Mouse (Mus musculus): ENCODE measurements around the gene Xntrpc.
"Not testable (repeated sequence)": the region's sequence is repeated elsewhere in the genome, so short reads cannot be mapped to it uniquely, and the experiment has no call there.

The Xntrpc gene

DNA sequence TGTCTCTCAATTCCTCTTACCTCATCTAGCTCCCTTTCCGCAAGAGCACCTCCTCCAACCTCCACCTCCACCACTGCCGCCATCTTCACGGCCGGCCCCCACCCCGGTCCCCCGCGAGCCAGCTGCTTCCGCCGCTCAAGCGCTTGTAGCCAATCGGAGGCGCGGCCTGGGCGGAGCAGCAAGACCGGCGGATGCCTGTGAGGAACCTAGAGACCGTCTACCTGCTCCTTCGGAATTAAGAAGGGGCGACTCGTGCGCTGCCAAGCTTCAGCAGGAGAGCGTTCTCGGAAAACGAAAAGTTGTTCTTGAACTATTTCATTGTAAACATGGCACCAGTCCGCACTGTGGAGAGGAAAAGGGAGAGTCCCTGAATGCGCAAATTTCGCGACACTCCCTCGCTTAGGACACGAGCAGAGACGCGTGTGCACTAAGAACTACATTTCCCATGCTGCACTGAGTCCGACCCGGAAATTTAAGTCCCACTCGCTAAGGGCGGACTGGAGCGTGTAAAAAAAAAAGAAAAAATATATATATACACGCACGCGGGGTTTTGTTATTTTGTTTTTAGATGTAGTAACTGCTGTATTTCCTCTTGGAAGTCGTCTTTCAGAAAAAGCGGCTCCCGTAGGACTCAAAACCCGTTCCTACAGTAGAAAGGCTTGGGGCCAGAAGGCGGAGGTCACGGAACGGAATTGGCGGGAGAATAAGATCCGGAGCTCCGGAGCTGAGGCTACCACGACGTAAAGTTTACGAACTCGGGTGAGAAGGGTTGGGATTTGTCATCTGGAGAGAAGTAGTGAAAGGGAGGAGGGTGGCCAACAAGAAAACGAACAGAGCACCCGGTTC lies at the start of gene Xntrpc, which contains the start of the genes Rnf121 and Xndc1:
TSS of gene Xntrpc (plus strand) at position 668 of the 846 bp plus-strand sequence.
TSS of gene Rnf121 (minus strand) at position 424 of the 846 bp plus-strand sequence.
TSS of gene Xndc1 (plus strand) at position 466 of the 846 bp plus-strand sequence.
- DNase-seq (ENCODE audit: low read depth, low spot score): peak; percentile 84

DNA sequence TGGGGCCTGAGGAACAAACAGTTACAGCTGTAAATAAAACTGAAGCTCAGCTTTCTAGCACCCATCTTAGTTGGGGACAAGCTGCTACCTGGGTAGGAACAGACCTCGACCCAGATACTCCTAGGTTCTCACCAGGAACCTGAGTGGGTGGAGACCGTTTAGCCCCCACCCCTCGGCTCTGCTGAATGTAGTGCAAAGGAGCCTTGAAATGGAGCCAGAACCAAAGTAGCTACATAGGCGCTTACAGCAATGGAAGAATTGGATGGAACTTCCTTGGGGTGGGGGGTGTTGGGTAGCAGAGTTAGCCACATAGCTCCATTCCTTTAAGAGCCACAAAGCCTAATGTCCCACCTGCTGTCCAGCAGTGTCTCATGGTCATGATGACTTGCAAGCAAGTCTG lies 48.6 kb upstream of the Xntrpc start:
- DNase-seq (ENCODE audit: low read depth, low spot score): no peak

DNA sequence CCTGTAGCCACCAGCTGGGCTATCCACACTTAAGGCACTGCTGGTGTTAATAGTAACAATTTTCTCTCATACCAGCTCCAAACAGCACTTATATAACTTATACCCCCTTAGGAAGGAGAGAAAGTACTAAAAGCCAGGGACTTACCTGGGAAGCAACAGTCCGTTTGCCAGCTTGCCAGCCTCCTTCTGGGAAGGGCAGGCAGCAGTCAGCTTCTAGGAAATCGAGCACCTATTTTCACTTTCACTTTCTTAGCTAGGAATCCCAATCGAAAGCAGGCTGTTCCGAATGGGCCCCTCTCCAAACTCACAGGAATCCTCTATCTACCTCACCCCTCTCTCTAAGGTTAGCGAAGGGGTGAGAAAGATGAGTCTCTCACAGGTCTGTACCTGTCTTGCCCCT lies 48.1 kb upstream of the Xntrpc start:
- no peak for DNase-seq (ENCODE audit: low read depth, low spot score)

DNA sequence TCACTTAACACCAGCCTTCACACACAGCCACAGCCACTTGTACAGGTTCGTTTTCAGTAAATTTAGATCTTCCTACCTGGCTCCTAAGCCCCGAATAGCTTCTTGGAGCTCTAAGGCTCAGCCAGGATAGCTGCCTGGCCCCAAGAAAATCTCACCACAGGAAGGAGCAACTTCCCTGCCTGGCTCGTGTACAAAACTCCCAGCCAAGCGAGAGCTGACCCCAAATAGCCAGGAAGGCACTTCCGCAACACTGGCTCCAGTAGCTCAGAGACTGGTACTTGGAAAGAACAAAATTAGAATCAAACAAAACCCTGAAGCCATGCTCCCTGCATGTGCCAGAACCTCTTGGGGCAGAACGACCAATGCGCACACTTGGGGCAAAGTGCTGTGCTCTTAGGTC lies 47.5 kb upstream of the Xntrpc start:
- no peak for DNase-seq (ENCODE audit: low read depth, low spot score)

DNA sequence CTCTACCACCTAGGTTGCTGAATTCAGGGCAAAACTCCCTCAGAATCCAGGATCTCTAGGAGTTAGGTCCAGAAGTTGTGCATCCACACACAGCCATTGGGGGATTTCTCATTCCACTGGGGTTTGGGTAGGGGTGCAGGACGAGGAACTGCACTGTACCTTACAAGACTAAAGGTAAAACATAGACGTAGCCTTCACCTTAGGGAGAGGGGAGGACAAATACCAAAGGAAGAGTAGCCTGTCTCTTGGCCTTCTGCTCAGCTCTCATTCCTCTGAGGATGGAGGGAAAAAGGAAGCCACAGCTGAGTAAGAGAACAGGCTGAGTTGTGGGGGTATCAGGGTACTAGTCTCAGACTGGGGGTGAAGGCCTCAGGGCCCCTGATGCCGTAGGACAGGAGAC lies 46.9 kb upstream of the Xntrpc start, which contains the start of gene Il18bp:
TSS of gene Il18bp (minus strand) at position 101 of the 400 bp plus-strand sequence.
- DNase-seq (ENCODE audit: low read depth, low spot score): no peak

DNA sequence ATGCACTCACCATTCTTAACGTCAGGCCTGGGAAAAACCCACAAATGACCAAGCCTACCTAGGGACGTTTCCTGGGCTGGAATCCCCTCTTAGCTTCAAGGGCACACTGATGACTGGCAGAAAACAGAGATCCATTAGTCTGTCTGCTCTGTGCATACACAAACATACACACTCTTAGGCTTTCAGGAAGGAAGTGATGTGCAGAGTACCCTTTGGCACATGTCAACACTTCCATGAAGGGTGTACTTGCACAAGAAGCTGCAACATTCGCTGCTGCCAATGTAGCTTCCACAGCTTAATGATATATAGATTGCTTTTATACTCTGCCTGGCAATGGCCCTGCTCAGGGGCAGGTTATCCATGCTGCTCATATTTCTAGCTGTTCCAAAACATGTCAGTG lies 46.2 kb upstream of the Xntrpc start:
- no peak for DNase-seq (ENCODE audit: low read depth, low spot score)

DNA sequence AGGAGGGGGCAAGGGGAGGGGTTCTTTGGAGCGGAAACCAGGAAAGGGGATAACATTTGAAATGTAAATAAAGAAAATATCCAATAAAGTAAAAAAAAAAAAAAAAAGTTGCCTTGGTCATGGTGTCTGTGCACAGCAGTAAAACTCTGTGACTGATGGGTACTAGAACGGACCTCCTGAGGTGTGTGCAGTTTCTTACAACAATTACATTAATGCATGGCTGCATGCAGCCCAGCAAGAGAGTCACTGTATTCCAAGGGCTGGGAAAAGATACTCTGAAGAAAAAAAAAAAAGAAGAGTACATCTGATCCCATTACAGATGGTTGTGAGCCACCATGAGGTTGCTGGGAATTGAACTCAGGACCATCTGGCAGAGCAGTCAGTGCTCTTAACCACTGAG lies 44.6 kb upstream of the Xntrpc start:
- DNase-seq (ENCODE audit: low read depth, low spot score): not testable (repeated sequence)

DNA sequence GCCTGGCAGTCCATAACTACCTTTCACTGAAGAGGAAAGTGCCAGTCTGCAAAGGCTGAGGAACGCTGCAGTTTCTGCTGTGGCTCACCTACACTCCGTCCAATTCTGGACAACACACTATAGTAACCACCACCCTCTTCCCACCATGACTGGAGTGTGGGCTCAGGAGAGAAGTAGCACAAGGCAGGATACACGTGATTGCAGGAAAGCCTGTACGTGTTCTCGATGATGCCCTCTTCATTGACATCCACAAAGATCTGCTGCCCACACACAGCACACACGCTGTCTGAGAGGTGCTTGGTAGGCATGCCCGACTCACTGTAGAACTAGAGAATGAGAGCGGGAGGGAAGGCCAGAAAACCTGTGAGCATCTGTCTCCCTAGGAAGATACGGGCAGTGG lies 41.7 kb upstream of the Xntrpc start:
- DNase-seq (ENCODE audit: low read depth, low spot score): no peak

DNA sequence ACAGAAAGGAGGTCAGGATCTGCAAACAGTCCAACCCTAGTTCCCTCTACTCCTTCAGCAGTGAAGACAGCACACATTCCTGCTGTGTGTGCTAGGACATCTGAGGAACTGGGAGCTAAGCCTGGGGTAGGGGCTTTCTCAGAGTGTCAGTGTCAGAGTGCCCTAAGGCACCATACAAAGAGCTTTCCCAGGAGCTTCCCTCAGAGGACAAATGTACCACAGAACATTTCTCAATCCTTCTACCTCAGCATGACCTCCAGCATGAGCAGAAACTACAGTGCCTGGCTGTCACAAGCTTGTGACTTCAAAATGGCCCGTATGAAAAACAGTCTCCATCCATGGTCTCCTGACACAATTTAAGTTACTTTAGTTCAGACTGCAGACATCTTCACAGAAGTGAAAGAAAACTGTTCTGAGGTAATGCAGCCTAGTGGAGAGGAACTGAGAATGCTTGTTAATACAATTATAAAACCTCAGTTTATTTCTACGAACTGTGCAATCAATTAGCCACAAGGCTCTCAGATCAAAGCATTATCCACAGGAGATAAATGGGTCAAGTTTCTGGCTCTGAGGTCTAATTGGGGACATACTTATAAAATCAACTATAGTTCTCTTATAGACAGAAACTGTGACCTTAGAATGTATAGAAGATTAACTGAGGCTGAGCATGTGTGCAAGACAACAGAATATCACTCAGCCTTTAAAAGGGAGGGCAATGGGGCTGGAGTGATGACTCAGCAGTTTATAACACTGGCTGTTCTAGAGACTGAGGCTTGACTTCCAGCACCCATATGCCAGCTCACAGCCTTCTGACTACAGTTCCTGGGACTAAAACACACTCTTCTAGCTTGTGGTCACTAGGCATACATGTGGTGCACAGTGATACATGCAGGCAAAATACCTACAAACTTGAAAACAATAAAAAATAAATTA lies 40.1 kb upstream of the Xntrpc start:
- no peak for DNase-seq (ENCODE audit: low read depth, low spot score)

DNA sequence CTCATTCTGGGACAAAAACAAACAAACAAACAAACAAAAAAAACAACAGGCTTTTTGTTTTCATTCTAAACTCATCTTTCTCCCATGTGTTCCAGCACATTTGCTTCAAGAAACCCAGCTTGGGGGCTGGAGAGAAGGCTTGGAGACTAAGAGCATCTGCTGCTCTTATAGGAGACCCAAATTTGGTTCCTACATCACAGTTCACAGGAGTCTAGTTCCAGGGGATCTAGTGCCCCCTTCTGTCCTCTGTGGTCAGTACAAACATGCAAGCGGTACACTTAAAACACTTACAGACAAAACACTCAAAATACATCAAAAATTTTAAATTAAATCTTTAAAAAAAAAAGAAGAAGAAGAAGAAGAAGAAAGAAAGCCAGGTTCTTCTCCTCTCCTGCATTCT lies 30.6 kb upstream of the Xntrpc start:
- no peak for DNase-seq (ENCODE audit: low read depth, low spot score)

DNA sequence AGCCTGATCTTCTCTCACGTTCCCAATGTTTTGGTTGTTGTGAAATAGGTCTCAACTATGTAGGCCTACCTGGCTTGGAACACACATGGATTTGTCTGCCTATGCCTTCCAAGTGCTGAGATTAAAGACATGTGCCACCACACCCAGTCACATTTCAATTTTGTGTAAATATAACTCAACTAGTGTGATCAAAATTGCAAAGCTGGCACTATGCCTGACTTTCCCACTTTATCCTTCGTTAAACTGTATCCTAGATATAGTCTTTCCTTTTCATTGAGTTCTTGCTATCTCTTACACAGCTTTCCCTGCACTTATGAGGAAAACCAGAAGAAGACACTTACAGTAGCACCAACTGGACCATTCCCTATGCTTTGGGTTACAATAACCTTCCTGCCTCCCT lies 30.0 kb upstream of the Xntrpc start:
- no peak for DNase-seq (ENCODE audit: low read depth, low spot score)

DNA sequence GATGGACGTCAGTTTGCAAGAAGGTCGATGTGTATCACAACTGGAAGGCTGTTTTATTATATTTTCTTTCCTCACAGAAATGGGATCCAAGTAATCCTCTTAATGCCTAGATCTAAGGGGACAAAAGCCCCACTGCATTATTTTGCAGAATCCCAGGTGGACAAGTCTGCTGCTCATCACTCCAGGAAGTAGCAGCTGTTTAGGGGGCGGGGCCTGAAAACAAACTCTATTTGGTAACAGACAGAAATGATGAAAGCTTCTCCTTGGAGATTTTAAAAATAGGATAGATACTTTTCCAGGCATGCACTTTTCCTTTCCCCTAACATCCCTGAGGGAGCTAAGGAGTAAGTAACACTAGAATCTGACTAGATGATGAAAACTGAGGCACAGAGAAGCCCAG lies 28.2 kb upstream of the Xntrpc start:
- no peak for DNase-seq (ENCODE audit: low read depth, low spot score)

DNA sequence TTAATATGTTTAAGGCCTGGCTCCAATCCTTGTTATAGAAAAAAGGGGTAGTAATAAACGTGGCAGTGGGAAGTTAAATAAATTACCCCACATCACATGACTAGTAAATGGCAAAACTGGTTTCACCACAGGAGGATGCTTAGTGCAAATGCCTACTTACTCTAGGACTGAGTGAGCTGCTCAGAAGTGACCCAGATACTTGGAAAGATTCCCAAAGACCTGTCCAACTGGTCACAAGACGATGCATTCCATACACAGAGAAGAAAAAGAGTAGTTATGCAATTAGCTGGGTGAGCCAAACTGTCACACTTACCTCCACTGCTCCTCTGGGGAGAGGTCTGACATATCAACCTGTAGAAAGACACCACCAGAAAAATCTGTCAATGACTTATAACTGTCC lies 23.2 kb upstream of the Xntrpc start:
- DNase-seq (ENCODE audit: low read depth, low spot score): no peak

DNA sequence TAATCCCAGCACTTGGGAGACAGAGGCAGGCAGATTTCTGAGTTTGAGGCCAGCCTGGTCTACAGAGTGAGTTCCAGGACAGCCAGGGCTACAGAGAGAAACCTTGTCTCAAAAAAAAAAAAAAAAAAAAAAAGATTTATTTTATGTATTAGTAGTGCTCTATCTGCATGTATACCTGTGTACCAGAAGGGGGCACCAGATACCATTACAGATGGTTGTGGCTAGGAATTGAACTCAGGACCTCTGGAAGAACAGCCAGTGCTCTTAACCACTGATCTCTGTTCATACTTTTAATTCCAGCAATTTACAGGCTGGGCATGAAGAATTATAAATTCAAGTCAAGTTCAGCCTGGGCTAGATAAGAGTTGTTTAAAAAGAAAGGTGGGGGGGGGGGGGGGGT lies 17.0 kb upstream of the Xntrpc start:
- not testable (repeated sequence) for DNase-seq (ENCODE audit: low read depth, low spot score)

DNA sequence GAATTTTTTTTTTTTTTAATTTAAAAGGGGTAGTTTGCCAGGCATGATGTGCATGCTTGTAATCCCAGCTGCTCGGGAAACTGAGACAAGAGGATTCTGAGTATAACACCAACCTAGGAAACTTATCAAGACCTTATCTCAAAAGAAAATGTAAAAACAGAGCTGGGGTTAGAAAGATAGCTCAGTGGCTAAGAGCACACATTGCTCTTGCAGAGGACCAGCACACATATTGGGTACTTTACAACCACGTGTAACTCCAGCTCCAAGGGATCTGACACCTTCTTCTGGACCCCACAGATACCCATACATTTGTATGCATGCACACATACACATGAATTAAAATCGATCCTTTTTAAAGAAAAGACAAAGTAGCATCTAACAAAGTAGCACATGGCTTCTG lies 4.2 kb upstream of the Xntrpc start:
- DNase-seq (ENCODE audit: low read depth, low spot score): no peak

DNA sequence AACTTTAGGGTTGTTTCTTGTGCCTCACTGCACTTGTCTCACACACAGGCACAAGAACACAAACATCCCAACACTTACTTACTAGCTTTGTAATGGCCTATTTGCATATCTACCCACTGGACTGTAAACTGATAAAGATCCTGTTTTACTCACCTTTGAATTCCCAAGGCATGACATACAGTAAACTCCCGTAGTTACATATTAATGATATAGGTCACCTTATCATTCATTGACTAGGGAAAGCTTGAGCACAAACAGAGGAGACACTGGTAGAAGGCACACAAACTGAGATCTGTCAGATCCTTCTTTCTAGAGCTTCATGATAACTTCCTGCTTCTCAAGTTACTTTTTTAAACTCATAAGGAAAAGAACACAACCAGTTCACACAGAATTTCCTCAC lies 3.3 kb upstream of the Xntrpc start:
- no peak for DNase-seq (ENCODE audit: low read depth, low spot score)

DNA sequence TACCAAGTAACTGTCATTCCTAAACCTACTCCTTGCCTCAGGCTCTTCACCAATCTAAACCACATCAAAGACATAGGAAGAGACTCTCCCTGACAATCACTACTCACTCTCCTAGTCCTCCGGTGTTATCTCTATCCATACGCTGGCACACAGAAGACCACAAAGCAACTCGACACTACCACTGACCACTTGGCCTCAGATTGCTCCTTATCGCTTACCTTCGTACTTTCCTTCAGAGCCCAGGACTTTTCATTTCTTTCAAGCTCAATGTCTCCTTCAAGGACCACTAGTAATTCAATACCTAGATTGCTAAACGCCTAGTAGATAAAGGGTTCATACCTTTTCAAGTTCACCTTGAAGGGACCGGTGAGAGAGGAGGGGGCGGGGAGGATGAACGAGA lies 1.6 kb upstream of the Xntrpc start:
- DNase-seq (ENCODE audit: low read depth, low spot score): no peak

DNA sequence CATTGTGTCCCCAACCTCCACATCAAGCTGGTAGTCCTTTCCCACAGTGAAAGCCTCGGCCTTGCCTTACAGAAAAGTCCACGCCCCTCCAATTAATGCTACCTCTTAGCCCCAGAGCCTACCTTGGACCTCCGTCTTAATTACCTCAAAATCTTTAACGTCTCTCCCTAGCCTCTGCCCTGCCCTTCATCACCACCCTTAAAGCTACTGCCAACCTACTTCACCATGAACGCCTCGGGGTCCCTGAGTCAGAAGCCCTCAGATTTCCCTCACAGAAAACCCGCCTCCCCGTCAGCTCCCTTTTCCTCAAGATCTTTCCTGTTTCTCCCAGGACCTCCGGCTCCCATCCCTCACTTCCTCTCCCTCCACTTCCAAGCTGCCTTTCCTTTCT lies 863 bp upstream of the Xntrpc start:
- no peak for DNase-seq (ENCODE audit: low read depth, low spot score)

DNA sequence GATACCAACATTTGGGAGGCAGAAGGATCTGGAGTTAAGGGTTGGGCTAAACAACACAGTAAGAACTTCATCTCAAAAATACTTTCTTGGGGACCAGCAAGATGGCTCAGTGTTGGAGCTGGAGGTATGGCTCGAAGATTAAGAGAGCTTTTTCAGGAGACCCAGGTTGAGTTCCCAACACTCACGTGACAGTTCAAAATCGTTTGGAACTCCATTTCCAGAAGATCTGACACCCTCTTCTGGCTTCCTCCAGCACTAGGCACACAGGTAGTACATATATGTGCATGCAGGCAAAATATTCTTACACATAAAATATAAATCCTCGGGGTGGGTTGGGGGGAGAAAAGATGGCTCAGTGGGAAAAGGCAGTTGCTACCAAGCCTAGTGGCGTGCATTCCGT lies 850 bp downstream of the Xntrpc start:
- DNase-seq (ENCODE audit: low read depth, low spot score): no peak

DNA sequence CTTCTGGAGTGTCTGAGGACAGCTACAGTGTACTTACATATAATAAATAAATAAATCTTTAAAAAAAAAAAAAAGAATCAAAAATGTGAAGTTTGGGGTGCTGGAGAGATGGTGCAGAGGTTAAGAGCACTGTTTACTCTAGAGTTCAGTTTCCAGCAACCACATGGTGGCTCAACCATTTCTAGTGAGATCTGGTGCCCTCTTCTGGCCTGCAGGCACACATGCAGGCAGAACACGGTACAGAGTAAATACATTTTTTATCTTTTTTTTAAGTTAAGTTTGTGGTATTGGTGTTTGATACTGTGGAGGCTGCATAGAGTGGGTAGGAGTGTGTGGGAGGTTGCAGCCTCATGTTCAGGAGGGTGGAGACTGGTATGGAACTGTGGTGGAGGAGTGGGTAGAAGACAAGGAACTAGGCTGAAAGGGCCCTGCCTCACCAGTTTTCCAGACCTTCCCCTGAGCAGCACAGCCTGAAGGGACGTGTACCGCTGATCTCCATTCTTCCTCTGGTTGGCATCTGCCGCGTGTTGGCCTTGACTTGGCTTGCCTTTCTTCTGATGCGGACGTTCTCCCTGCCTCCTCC lies 11.3 kb downstream of the Xntrpc start:
- DNase-seq (ENCODE audit: low read depth, low spot score): no peak

DNA sequence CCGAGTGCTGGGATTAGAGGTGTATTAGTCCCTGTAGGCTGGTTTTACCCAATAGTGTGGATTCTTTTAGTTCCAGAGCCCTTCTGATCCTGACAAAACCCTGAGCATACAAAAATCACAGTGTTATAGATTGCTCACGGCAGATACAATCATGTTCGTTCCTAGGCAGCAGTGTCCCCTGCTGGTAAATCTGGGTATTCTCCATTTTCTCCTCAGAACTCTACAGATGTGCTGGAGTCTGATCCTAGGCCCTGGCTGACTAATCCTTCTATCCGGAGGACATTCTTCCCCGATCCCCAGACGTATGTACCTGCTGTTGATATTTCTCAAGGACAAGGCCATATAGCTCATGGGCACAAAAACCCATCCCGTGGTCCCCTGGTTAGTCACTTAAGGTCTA lies 13.0 kb downstream of the Xntrpc start:
- DNase-seq (ENCODE audit: low read depth, low spot score): no peak

DNA sequence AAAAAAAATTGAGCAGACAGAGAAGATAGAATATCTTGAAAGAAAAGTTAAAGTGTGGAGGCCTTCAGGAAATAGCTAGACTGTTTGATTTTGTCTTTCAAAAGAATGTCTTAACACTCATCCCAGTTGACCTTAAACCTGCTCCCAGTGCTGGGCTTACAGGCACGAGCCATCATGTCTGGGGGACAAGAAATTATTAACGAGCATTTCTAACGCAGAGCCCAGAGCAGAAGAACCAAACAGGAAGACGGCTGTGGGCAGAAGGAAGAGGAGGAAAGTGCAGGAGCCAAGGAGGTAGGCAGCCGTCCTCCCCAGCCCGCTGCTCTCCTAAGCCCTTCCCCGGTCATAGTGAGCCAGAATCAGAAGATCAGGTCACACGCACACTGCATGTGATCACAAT lies 14.8 kb downstream of the Xntrpc start:
- no peak for DNase-seq (ENCODE audit: low read depth, low spot score)
